Mouse (Mus musculus) lung, adult 2 months (tissue): ENCODE data around the gene Crhbp.

Experiments
- CTCF ChIP-seq: fragments of 200-500 bp; IDR thresholded peaks from 2 replicates; pipeline ENCODE4 v1.5.1; 2011; ENCODE audit warnings: mild to moderate bottlenecking, low read length, control low read depth; ENCODE audit not compliant: insufficient read depth
- POLR2A ChIP-seq: fragments of 200-500 bp; IDR thresholded peaks from 2 replicates; pipeline ENCODE4 v1.6.1; 2011; ENCODE audit warnings: low read depth, mild to moderate bottlenecking, control low read depth, low read length, borderline replicate concordance; ENCODE audit errors: extremely low read depth

DNA sequence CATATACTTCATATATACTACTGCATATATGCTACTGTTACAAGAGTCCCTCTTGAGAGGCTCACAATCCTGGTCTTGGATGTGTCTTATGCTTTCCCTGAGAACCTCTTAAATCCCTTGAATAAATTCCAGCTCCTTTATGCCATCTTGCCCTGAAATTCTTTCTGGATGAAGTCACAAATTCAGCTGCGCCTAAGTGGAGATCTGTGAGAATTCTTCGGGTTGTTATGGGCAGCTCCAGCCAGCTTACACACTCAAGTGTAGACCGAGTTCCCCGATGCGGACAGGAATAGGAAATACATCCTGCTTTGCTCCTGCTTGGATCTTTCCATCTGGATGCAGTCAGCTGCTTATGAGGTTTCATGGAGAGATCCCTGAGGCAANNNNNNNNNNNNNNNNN lies 39.9 kb upstream of the Crhbp start:
- TF ChIP-seq CTCF (no peak), POLR2A (no peak)
